Mouse (Mus musculus) kidney, adult 2 months (tissue): Measurements from ENCODE around the gene Phactr4. TPM values are rescaled to one million over a fixed set of nuclear protein-coding genes. Genes with fewer than 3 reads are reported as not detected.
A peak's percentile ranks its signal among the peaks of the same experiment; 100 is the strongest.

Experiments
- DNase-seq: peaks from one replicate; pipeline ENCODE4 v3.0.0; 2021
- H3K27ac ChIP-seq: fragments of 200-500 bp; 2 replicates; pipeline ENCODE4 v1.5.1; 2012; ENCODE audit warnings: low read depth, low read length, control low read depth, inconsistent platforms; ENCODE audit not compliant: insufficient read depth
- H3K27me3 ChIP-seq: fragments of 200-500 bp; replicated peaks from 2 replicates; pipeline ENCODE4 v1.6.1; 2012; ENCODE audit warnings: mild to moderate bottlenecking, moderate library complexity, low read length, inconsistent platforms; ENCODE audit not compliant: control insufficient read depth, insufficient read depth
- H3K36me3 ChIP-seq: fragments of 200-500 bp; 2 replicates; pipeline ENCODE4 v1.6.1; 2012; ENCODE audit warnings: mild to moderate bottlenecking, moderate library complexity, low read length, inconsistent platforms; ENCODE audit not compliant: control insufficient read depth, insufficient read depth
- H3K4me1 ChIP-seq: fragments of 200-500 bp; 2 replicates; pipeline ENCODE4 v1.6.1; 2011; ENCODE audit warnings: low read length; ENCODE audit not compliant: control insufficient read depth, insufficient read depth
- H3K4me3 ChIP-seq: fragments of 200-500 bp; 2 replicates; pipeline ENCODE4 v1.5.1; 2011; ENCODE audit warnings: mild to moderate bottlenecking, low read depth, low read length, control low read depth; ENCODE audit not compliant: insufficient read depth
- CTCF ChIP-seq: fragments of 200-500 bp; conservative IDR thresholded peaks from 2 replicates; pipeline ENCODE4 v1.5.1; 2011; ENCODE audit warnings: low read depth, mild to moderate bottlenecking, control low read depth, low read length, moderate library complexity, mixed read lengths; ENCODE audit not compliant: insufficient read depth, insufficient read length
- POLR2A ChIP-seq: fragments of 200-500 bp; IDR thresholded peaks from one replicate; pipeline ENCODE4 v1.6.1; 2011; ENCODE audit warnings: low read depth, low read length, control low read depth
- WGBS: fragments of 180-500 bp; shearing (Covaris S2); methylation state at CpG from one replicate; pipeline ENCODE4 v1.1.7; 2018; 5-methylcytosine and 5-hydroxymethylcytosine counted together
- polyA plus RNA-seq: library from polyadenylated mRNA; depleted of rRNA; stranded (reverse); fragments of >200 nt; gene quantifications from 2 replicates; pipeline ENCODE4 v1.2.3, GENCODE M21; 2012

The Phactr4 gene
- polyA plus RNA-seq, 1 experiment, result 25.2 TPM

GRCm38 (mm10) chr4:132369953-132370750 lies 52.1 kb downstream of the Phactr4 start:
- Histone ChIP-seq H3K27ac (no peak overlapping the region), H3K27me3 (no peaks in the 10 kb centered on the region), H3K36me3 (peaks cover 11% of the 10 kb centered on the region), H3K4me1 (no peaks in the 10 kb centered on the region), H3K4me3 (no peak overlapping the region)
- no peak for TF ChIP-seq CTCF
- no peak for TF ChIP-seq POLR2A
- DNase-seq, result no peak
- 63% methylated on average over 8 of the region's 8 CpGs for WGBS

- 51% methylated on average over 18 of the region's 18 CpGs for WGBS
- TF ChIP-seq POLR2A (no peak), CTCF (no peak)
- H3K27me3 ChIP-seq, result no peaks in the 10 kb centered on the region
- H3K27ac ChIP-seq, result peak overlapping the region; percentile 9; the same call in 1 of the 2 replicates
- DNase-seq, result peak; percentile 51
- no peak overlapping the region for H3K4me3 ChIP-seq
- H3K4me1 ChIP-seq, result no peaks in the 10 kb centered on the region
- H3K36me3 ChIP-seq, result peaks cover 9% of the 10 kb centered on the region
Measured at GRCm38 (mm10) chr4:132367480-132368201, 54.6 kb downstream of the Phactr4 start.

- Histone ChIP-seq H3K27me3 (no peaks in the 10 kb centered on the region), H3K36me3 (peaks cover 10% of the 10 kb centered on the region), H3K27ac (no peak overlapping the region), H3K4me3 (no peak overlapping the region), H3K4me1 (no peaks in the 10 kb centered on the region)
- TF ChIP-seq POLR2A, result no peak
- no peak for TF ChIP-seq CTCF
- 70% methylated on average over 13 of the region's 13 CpGs for WGBS
- no peak for DNase-seq
Measured at GRCm38 (mm10) chr4:132365450-132366060, 56.7 kb downstream of the Phactr4 start.

GRCm38 (mm10) chr4:132363487-132363886 lies 58.8 kb downstream of the Phactr4 start:
- H3K27ac ChIP-seq, result no peak overlapping the region
- peaks cover 8% of the 10 kb centered on the region for H3K36me3 ChIP-seq
- H3K4me1 ChIP-seq, result no peaks in the 10 kb centered on the region
- H3K27me3 ChIP-seq, result no peaks in the 10 kb centered on the region
- H3K4me3 ChIP-seq, result no peak overlapping the region
- DNase-seq, result no peak
- no peak for TF ChIP-seq CTCF
- no peak for TF ChIP-seq POLR2A
- 95% methylated on average over 11 of the region's 11 CpGs for WGBS

GRCm38 (mm10) chr4:132359510-132359909 lies 62.8 kb downstream of the Phactr4 start:
- H3K27me3 ChIP-seq, result no peaks in the 10 kb centered on the region
- 84% methylated on average over 4 of the region's 4 CpGs for WGBS
- TF ChIP-seq POLR2A (no peak), CTCF (no peak)

GRCm38 (mm10) chr4:132356170-132356569 lies 66.1 kb downstream of the Phactr4 start:
- Histone ChIP-seq H3K27me3 (no peaks in the 10 kb centered on the region), H3K27ac (no peak overlapping the region), H3K4me3 (no peak overlapping the region), H3K36me3 (peaks cover 9% of the 10 kb centered on the region), H3K4me1 (peaks cover 2% of the 10 kb centered on the region; the same call in 1 of the 2 replicates)
- peak; percentile 72 for DNase-seq
- whole genome bisulfite sequencing, result 58% methylated on average over 12 of the region's 12 CpGs
- TF ChIP-seq POLR2A (no peak), CTCF (no peak)

More at GRCm38 (mm10) chr4:132359510-132359909, 62.8 kb downstream of the Phactr4 start:
- no peaks in the 10 kb centered on the region for H3K4me1 ChIP-seq
- DNase-seq, result no peak
- peaks cover 9% of the 10 kb centered on the region for H3K36me3 ChIP-seq
- no peak overlapping the region for H3K27ac ChIP-seq
- no peak overlapping the region for H3K4me3 ChIP-seq

- peaks cover 6% of the 10 kb centered on the region for H3K36me3 ChIP-seq
Measured at GRCm38 (mm10) chr4:132355403-132355802, 66.9 kb downstream of the Phactr4 start.

More at GRCm38 (mm10) chr4:132355403-132355802, 66.9 kb downstream of the Phactr4 start:
- TF ChIP-seq CTCF, result no peak
- no peak for TF ChIP-seq POLR2A
- no peak for DNase-seq
- Histone ChIP-seq H3K27me3 (no peaks in the 10 kb centered on the region), H3K27ac (no peak overlapping the region), H3K4me3 (no peak overlapping the region), H3K4me1 (peaks cover 2% of the 10 kb centered on the region; the same call in 1 of the 2 replicates)
- WGBS, result 74% methylated on average over 3 of the region's 3 CpGs
